Mouse (Mus musculus) pancreas, adult 10 weeks (tissue): ENCODE measurements around the gene Ccdc51. TPM values are rescaled to one million over a fixed set of nuclear protein-coding genes. Genes with fewer than 3 reads are reported as not detected.

Source experiments
- polyA plus RNA-seq: library from polyadenylated mRNA; stranded (reverse); fragments of 350-450 nt; fragmentation: Illumina TruSeq; extraction: RNeasy Lipid Tissue Mini Kit (QIAGEN cat#74804); gene quantifications from one replicate; pipeline ENCODE4 v1.2.3, GENCODE M21; 2015; ENCODE audit warnings: low read depth, low replicate concordance; ENCODE audit not compliant: insufficient read depth

Ccdc51 gene
- polyA plus RNA-seq, result 0.74 TPM

GRCm38 (mm10) chr9:109082124-109082800 is at the start of gene Ccdc51, which contains the start of gene Tma7:
Gene Ccdc51 (plus strand): TSS chr9:109082493.
Gene Tma7 (minus strand): TSS chr9:109082587.

GRCm38 (mm10) chr9:109038086-109038895 is 44.0 kb upstream of the Ccdc51 start, which contains the start of gene Shisa5:
Gene Shisa5 (plus strand): TSS chr9:109038565.

GRCm38 (mm10) chr9:109059136-109059903 is 23.0 kb upstream of the Ccdc51 start, which contains the start of gene Trex1:
Gene Trex1 (minus strand): TSS chr9:109059734.

GRCm38 (mm10) chr9:109073661-109074573 is 8.4 kb upstream of the Ccdc51 start, which contains the start of gene Atrip:
Gene Atrip (minus strand): TSS chr9:109074124.

GRCm38 (mm10) chr9:109095137-109095982 is 13.1 kb downstream of the Ccdc51 start, which contains the start of gene Plxnb1:
Gene Plxnb1 (plus strand): TSS chr9:109095389.

Other genes starting within 250 kb of the Ccdc51 start
- gene Slc26a6, start 229.2 kb upstream of the Ccdc51 start, polyA plus RNA-seq, result 27.2 TPM
- gene Tmem89, start 167.9 kb upstream of the Ccdc51 start, polyA plus RNA-seq, result not detected
- gene Uqcrc1, start 145.9 kb upstream of the Ccdc51 start, polyA plus RNA-seq, result 35.3 TPM
- 130 TPM for gene Col7a1, start 128.9 kb upstream of the Ccdc51 start, polyA plus RNA-seq
- gene Ucn2, start 96.5 kb upstream of the Ccdc51 start, polyA plus RNA-seq, result 3.3 TPM
- 2.3 TPM for gene Pfkfb4, start 90.7 kb upstream of the Ccdc51 start, polyA plus RNA-seq
- gene Shisa5, start 43.9 kb upstream of the Ccdc51 start, polyA plus RNA-seq, result 39.1 TPM
- 5.4 TPM for gene Trex1, start 22.8 kb upstream of the Ccdc51 start, polyA plus RNA-seq
- 3.1 TPM for gene Atrip, start 8.4 kb upstream of the Ccdc51 start, polyA plus RNA-seq
- gene Tma7, start 94 bp downstream of the Ccdc51 start, polyA plus RNA-seq, result 54.7 TPM
- gene Plxnb1, start 12.9 kb downstream of the Ccdc51 start, polyA plus RNA-seq, result 8.9 TPM
- not detected for gene Fbxw21, start 79.5 kb downstream of the Ccdc51 start, polyA plus RNA-seq
- gene Fbxw13, start 113.5 kb downstream of the Ccdc51 start, polyA plus RNA-seq, result not detected
- gene Fbxw20, start 152.3 kb downstream of the Ccdc51 start, polyA plus RNA-seq, result not detected
- gene Fbxw14, start 205.2 kb downstream of the Ccdc51 start, polyA plus RNA-seq, result not detected